Mouse (Mus musculus): ENCODE results near the gene Pla2g12b.

GRCm38 (mm10) chr10:59408499-59408898 is 5.0 kb downstream of the Pla2g12b start:
- no peak for TF ChIP-seq CTCF (IDR thresholded peaks at IDR 0.05; ENCODE audit: insufficient read depth, low read length)
- TF ChIP-seq POLR2A (IDR thresholded peaks at IDR 0.05; ENCODE audit: borderline replicate concordance, extremely low read depth, low read depth, low read length) = no peak
